Mouse (Mus musculus): Measurements from ENCODE around the gene Gm3752. TPM values are rescaled to one million over a fixed set of nuclear protein-coding genes. Genes with fewer than 3 reads are reported as not detected.

Gm3752 gene
- polyA plus RNA-seq (2014; fragmentation: Illumina TruSeq; extraction: RNeasy Lipid Tissue Mini Kit (QIAGEN cat#74804); ENCODE audit: low read depth, low replicate concordance), result 0.60 TPM

GRCm38 (mm10) chr14:7483662-7484061 lies at the start of gene Gm3752:
TSS of gene Gm3752 (minus strand) at chr14:7483762.

DNA sequence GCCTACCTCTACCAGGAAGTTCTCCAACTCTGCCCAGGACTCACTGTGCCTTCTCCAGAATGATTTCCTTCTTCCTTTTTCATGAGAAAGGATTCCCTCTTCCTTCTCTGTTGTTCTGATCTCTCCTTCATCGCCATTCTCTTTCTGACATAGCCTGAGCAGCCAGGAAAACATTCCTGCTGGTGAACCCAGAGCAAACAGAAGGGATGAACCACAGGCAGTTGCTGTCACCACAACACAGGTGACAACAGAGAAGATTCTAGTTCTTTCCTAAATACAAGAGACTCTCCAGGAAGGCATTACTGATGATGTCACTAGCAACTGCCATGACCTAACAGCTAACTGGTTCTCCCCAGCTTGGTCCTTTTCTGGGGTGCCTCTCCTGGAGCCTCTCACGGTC lies 32.7 kb downstream of the Gm3752 start, which contains the start of gene Gm3755:
Gene Gm3755, minus strand, starts transcription at position 101 of the 400 bp plus-strand sequence.

Other genes with a start within 250 kb of the Gm3752 start
- not detected for gene Gm3727, start 219.0 kb downstream of the Gm3752 start, polyA plus RNA-seq (2014; fragmentation: Illumina TruSeq; extraction: RNeasy Lipid Tissue Mini Kit (QIAGEN cat#74804); ENCODE audit: low read depth, low replicate concordance)
- gene Gm3739, start 168.7 kb downstream of the Gm3752 start, polyA plus RNA-seq (2014; fragmentation: Illumina TruSeq; extraction: RNeasy Lipid Tissue Mini Kit (QIAGEN cat#74804); ENCODE audit: low read depth, low replicate concordance), result 0.66 TPM
- not detected for gene Gm5797, start 151.4 kb downstream of the Gm3752 start, polyA plus RNA-seq (2014; fragmentation: Illumina TruSeq; extraction: RNeasy Lipid Tissue Mini Kit (QIAGEN cat#74804); ENCODE audit: low read depth, low replicate concordance)
- not detected for gene Gm8374, start 118.6 kb downstream of the Gm3752 start, polyA plus RNA-seq (2014; fragmentation: Illumina TruSeq; extraction: RNeasy Lipid Tissue Mini Kit (QIAGEN cat#74804); ENCODE audit: low read depth, low replicate concordance)
- gene Gm3755, start 32.8 kb downstream of the Gm3752 start, polyA plus RNA-seq (2014; fragmentation: Illumina TruSeq; extraction: RNeasy Lipid Tissue Mini Kit (QIAGEN cat#74804); ENCODE audit: low read depth, low replicate concordance), result not detected
- 0.32 TPM for gene Gm3558, start 84.8 kb upstream of the Gm3752 start, polyA plus RNA-seq (2014; fragmentation: Illumina TruSeq; extraction: RNeasy Lipid Tissue Mini Kit (QIAGEN cat#74804); ENCODE audit: low read depth, low replicate concordance)
- not detected for gene Gm10338, start 111.8 kb upstream of the Gm3752 start, polyA plus RNA-seq (2014; fragmentation: Illumina TruSeq; extraction: RNeasy Lipid Tissue Mini Kit (QIAGEN cat#74804); ENCODE audit: low read depth, low replicate concordance)
- gene Gm10128, start 160.2 kb upstream of the Gm3752 start, polyA plus RNA-seq (2014; fragmentation: Illumina TruSeq; extraction: RNeasy Lipid Tissue Mini Kit (QIAGEN cat#74804); ENCODE audit: low read depth, low replicate concordance), result not detected